Mouse (Mus musculus) liver, adult 2 months (tissue): Measurements from ENCODE around the gene Gmeb1. TPM values are rescaled to one million over a fixed set of nuclear protein-coding genes. Genes with fewer than 3 reads are reported as not detected.

ENCODE experiments used
- DNase-seq: peaks from one replicate; pipeline ENCODE4 v3.0.0-alpha.2; 2011; ENCODE audit warnings: low read depth, low spot score; ENCODE audit errors: extremely low read depth
- H3K27ac ChIP-seq: fragments of 200-500 bp; replicated peaks from 2 replicates; pipeline ENCODE4 v1.5.1; 2012; ENCODE audit warnings: low read depth, mild to moderate bottlenecking, control low read depth, inconsistent platforms, low read length; ENCODE audit not compliant: insufficient read depth
- H3K27me3 ChIP-seq: fragments of 200-500 bp; 2 replicates; pipeline ENCODE4 v1.6.1; 2012; ENCODE audit warnings: mild to moderate bottlenecking, moderate library complexity, low read length, inconsistent platforms; ENCODE audit not compliant: control insufficient read depth, insufficient read depth
- H3K36me3 ChIP-seq: fragments of 200-500 bp; 2 replicates; pipeline ENCODE4 v1.6.1; 2012; ENCODE audit warnings: low read length, inconsistent platforms; ENCODE audit not compliant: control insufficient read depth, insufficient read depth
- H3K4me1 ChIP-seq: fragments of 200-500 bp; 2 replicates; pipeline ENCODE4 v1.6.1; 2011; ENCODE audit warnings: low read length; ENCODE audit not compliant: control insufficient read depth, insufficient read depth
- H3K4me3 ChIP-seq: fragments of 200-500 bp; 2 replicates; pipeline ENCODE4 v1.5.1; 2011; ENCODE audit warnings: low read depth, mild to moderate bottlenecking, control low read depth, low read length, moderate library complexity; ENCODE audit not compliant: insufficient read depth
- H3K79me2 ChIP-seq: fragments of 200-500 bp; 2 replicates; pipeline ENCODE4 v1.6.1; 2012; ENCODE audit warnings: inconsistent platforms, mild to moderate bottlenecking, low read length, moderate library complexity; ENCODE audit not compliant: control insufficient read depth, insufficient read depth
- H3K9ac ChIP-seq: fragments of 200-500 bp; 2 replicates; pipeline ENCODE4 v1.6.1; 2012; ENCODE audit warnings: low read depth, mild to moderate bottlenecking, control low read depth, inconsistent platforms, low read length
- CTCF ChIP-seq: fragments of 200-500 bp; IDR thresholded peaks from 2 replicates; pipeline ENCODE4 v1.5.1; 2011; ENCODE audit warnings: low read depth, low read length, control low read depth
- POLR2A ChIP-seq: fragments of 200-500 bp; IDR thresholded peaks from 2 replicates; pipeline ENCODE4 v1.6.1; 2011; ENCODE audit warnings: low read length, control low read depth; ENCODE audit not compliant: insufficient read depth; ENCODE audit errors: extremely low read depth
- WGBS: fragments of 180-500 bp; shearing (Covaris S2); methylation state at CpG from one replicate; pipeline ENCODE4 v1.1.7; 2018; 5-methylcytosine and 5-hydroxymethylcytosine counted together
- polyA plus RNA-seq: library from polyadenylated mRNA; depleted of rRNA; stranded (reverse); fragments of >200 nt; gene quantifications from 2 replicates; pipeline ENCODE4 v1.2.3, GENCODE M21; 2012
- total RNA-seq: library from RNA; depleted of rRNA; stranded (reverse); fragments of >200 nt; gene quantifications from 2 replicates; pipeline ENCODE4 v1.2.3, GENCODE M21; 2014

Gmeb1 gene
- total and polyA plus RNA-seq, 2 experiments, result 3.3 to 6.0 TPM

- no peak overlapping the region for H3K9ac ChIP-seq
- no peaks in the 10 kb centered on the region for H3K36me3 ChIP-seq
- no peak overlapping the region for H3K4me3 ChIP-seq
- no peaks in the 10 kb centered on the region for H3K79me2 ChIP-seq
- no peak overlapping the region for H3K27ac ChIP-seq
- no peak for DNase-seq
- no peaks in the 10 kb centered on the region for H3K4me1 ChIP-seq
- no peaks in the 10 kb centered on the region for H3K27me3 ChIP-seq
- WGBS, result 47% methylated on average over 2 of the region's 2 CpGs
- no peak for TF ChIP-seq POLR2A
- no peak for TF ChIP-seq CTCF
Observed at GRCm38 (mm10) chr4:132217781-132218180, 43.6 kb downstream of the Gmeb1 start.

- Histone ChIP-seq H3K79me2 (0 out of 2 replicates have a peak, but pooled peaks cover 2% of the 10 kb centered on the region), H3K4me1 (peaks cover 2% of the 10 kb centered on the region), H3K27me3 (no peaks in the 10 kb centered on the region), H3K27ac (no peak overlapping the region), H3K4me3 (no peak overlapping the region), H3K36me3 (no peaks in the 10 kb centered on the region), H3K9ac (no peak overlapping the region)
- TF ChIP-seq POLR2A (no peak), CTCF (no peak)
- WGBS, result 71% methylated on average over 1 of the region's 1 CpGs
- DNase-seq, result no peak
Observed at GRCm38 (mm10) chr4:132216602-132217001, 44.8 kb downstream of the Gmeb1 start.

- Histone ChIP-seq H3K4me1 (peaks cover 7% of the 10 kb centered on the region), H3K36me3 (0 out of 2 replicates have a peak, but pooled peaks cover 2% of the 10 kb centered on the region), H3K79me2 (peaks cover 18% of the 10 kb centered on the region), H3K4me3 (no peak overlapping the region), H3K27me3 (no peaks in the 10 kb centered on the region), H3K9ac (no peak overlapping the region), H3K27ac (no peak overlapping the region)
- WGBS, result 64% methylated on average over 4 of the region's 4 CpGs
- no peak for TF ChIP-seq POLR2A
- no peak for TF ChIP-seq CTCF
- no peak for DNase-seq
Observed at GRCm38 (mm10) chr4:132214847-132215246, 46.6 kb downstream of the Gmeb1 start.

- peaks cover 11% of the 10 kb centered on the region for H3K4me1 ChIP-seq
- peak within 1 kb of the TSS; percentile 100 for H3K9ac ChIP-seq
- 2% methylated on average over 75 of the region's 78 CpGs for WGBS
- TF ChIP-seq CTCF (peak; percentile 84), POLR2A (peak; percentile 75)
- H3K36me3 ChIP-seq, result peaks cover 11% of the 10 kb centered on the region
- H3K27me3 ChIP-seq, result no peaks in the 10 kb centered on the region
- H3K79me2 ChIP-seq, result peaks cover 29% of the 10 kb centered on the region
- peak within 1 kb of the TSS; percentile 98 for H3K4me3 ChIP-seq
- peak within 1 kb of the TSS; percentile 94 for H3K27ac ChIP-seq
- peak; percentile 71 for DNase-seq
Observed at GRCm38 (mm10) chr4:132211953-132212734, 49.3 kb downstream of the Gmeb1 start, which contains the start of gene Ythdf2. Gene Ythdf2, minus strand, starts transcription at chr4:132212303.

- no peak for DNase-seq
- WGBS, result under 1% methylated on average over 81 of the region's 89 CpGs
- Histone ChIP-seq H3K4me3 (peak overlapping the region; percentile 98), H3K4me1 (peaks cover 11% of the 10 kb centered on the region), H3K79me2 (peaks cover 32% of the 10 kb centered on the region), H3K9ac (peak overlapping the region; percentile 100), H3K27ac (peak overlapping the region; percentile 94), H3K36me3 (peaks cover 14% of the 10 kb centered on the region), H3K27me3 (no peaks in the 10 kb centered on the region)
- TF ChIP-seq POLR2A, result no peak
- no peak for TF ChIP-seq CTCF
Observed at GRCm38 (mm10) chr4:132211091-132211942, 50.1 kb downstream of the Gmeb1 start.
